Mouse (Mus musculus): Measurements from ENCODE around the gene Spata16. TPM values are rescaled to one million over a fixed set of nuclear protein-coding genes. Genes with fewer than 3 reads are reported as not detected.

The Spata16 gene
- total RNA-seq, 2 experiments from 2014 or later: not detected

GRCm38 (mm10) chr3:26826958-26827839, 189.8 kb downstream of the Spata16 start:
- intact Hi-C loops (cut with DNase I): no loop called here
- no peak for DNase-seq

DNA sequence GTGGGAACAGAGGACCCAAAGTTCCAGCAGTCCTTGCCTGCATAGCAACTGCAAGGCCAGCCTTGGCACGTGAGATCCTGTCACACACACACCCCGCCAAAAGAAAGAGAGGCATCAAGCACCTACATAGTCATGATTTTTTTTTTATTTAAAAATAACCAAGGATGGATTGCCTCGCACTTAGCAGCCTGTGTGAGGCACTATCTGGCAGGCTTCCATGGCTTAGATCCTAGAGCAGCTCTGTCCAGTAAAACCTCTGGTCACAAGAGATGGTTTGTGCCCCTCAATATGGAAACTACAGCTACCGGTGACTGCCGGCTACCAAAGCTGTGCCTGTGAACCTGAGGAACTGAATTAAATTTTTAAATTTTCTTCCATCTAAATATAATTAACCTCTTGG, 195.5 kb downstream of the Spata16 start:
- intact Hi-C loops (cut with DNase I): no loop called here
- DNase-seq: peak; percentile 3

DNA sequence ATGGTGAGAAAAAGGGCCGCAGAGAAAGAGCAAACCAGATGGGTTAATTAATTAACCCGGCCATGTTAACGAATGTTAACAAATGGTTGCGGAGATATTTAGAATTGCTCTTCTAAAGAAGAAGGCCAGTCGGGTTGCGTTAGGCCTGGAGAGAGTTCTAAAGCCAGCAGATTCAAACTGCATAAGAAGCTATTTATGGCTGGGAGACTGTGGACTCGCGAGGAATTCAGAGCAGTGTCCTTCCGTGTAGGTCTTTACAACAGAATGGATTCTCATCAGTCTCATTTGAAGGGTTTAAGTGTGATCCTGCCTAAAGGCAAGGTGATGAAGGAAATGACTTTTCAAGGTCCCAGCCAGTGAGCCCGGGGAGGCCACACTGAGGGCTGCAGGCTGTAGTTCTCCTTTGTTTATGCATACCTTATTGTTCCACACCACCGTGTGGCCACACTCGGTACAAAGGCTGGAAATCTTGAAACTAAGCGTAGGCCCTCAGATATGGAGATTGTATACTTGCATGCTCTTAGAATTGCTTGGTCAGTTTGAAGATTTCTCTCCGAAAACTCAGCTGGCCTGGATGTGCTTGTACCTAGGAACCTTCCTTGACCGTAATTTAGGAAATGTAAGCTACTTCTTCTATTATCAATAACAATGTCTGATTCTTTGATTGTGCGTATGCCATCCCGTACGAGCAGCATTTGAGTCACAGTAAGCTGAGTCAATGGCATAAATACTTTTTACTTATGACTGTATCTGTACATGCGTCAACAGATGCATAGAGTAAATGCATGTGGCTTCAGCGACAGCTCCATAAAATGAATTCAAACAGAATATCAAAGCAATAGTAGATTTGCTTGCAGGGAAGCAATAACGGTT, 197.0 kb downstream of the Spata16 start:
- intact Hi-C loops (cut with DNase I): no loop called here
- DNase-seq: peak; percentile 1 to 2

DNA sequence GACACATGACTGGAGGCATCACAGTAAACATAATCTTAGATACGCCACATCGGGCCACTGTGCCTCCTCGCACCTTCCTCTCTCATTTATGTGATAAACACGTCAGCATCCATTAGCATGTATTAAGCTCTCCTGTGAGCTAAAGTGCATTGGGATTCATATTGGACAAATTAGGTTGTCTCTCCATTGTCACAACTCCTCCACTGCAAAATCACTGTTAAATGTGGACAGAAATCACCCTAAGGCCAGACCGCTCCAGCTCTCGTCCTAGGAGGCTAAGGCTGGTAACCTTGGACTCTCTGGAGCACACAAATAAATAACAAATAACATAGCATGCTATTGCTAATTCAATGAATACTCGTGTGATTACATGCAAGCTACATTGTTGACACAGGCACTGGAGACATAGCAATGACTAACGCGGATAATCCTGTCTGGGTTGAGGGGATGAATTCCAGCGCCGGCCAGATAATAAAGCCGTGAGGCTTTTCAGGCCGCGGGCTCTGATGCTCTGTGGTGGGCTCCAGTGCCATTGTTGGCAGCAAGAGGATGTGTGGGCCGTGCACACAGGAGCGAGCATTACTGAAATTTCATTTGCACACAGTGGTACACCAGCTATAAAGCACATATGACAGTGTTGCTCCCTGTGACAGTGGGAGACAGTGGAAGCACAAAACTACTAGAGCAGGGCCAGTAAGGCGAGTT, 197.8 kb downstream of the Spata16 start:
- intact Hi-C loops (cut with DNase I): no loop called here
- no peak for DNase-seq

DNA sequence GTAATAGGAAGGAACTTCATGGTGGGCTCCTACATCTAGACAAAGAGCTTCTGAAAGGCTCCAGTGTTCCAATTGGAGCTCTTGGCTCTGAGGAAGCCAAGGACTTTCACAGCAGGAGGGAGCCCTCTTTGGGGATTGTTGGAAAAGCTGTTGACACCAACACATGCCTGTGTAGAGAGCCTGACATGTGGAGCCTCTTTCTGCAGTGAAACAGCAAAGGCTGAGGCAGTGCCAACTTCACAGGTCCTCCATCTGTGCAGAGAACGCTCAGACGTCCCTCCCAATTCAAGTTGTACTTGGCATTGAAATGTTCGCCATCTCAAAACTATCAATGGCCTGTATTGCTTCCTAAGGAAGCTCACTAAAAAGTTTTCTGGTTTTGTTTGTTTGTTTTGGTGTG, 207.6 kb downstream of the Spata16 start:
- no peak for DNase-seq
- intact Hi-C loops (cut with DNase I): no loop called here

GRCm38 (mm10) chr3:26847935-26848334, 210.5 kb downstream of the Spata16 start:
- intact Hi-C loops (cut with DNase I): no loop called here
- no peak for DNase-seq

DNA sequence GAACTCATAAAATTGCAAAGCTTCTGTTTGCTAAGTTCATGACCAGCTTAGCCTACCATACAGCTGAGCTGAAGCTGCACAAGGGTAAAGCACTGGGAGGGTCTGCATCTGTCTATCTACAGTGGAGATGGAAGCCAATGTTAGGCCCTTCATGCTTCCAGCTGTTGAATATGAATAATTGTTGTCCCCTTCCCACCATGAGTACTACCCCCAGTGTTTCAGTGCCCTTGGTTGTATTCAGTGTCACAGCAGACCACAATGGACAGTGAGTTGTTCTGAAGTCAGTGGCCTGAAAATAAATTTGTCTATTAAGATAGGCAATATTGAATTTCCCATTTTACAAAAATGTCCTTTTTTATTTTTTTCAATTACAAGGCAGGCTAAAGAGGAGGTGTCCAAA, 212.8 kb downstream of the Spata16 start:
- intact Hi-C loops (cut with DNase I): no loop called here
- DNase-seq: no peak

DNA sequence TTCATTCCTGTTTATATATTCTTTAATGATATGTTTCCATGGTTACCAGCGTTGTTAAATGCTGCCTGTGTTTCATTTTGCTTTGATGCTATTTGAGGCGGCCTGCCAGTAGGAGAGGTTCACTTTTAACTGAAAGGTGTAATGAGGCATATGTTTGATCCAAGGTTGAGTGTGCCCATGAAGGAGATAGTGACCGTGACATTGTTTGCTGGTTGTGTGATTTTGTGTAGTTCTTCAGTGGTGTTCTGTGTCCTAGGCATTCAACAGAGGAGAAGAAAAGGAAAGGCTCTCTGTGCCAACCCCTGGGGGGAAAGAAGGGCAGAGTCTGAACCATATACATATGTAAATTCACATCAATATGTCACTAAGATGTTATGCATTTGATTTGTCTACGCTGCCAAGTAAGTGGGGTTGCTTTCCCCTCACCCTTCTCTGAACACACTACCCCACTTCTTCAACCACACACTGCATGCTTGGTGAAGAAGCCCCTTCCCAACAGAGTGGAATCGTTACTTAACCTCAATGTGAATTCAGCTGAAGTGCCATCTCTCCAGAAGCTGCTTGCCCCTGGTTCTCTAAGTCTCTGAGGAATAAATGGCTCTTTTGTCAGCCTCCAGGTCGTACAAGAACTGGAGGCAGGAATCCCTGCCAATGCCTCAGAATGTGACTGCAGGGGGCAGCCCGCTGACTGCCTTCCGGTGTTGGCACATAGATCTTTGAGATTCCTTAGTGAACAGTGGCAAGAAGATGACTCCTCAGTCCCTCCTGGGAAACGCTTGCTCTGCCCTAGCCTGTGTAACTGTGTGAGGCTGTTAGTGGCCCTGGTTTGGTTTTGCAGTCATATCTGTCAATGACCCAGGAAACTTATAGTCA, 213.5 kb downstream of the Spata16 start:
- intact Hi-C loops (cut with DNase I): no loop called here
- DNase-seq: no peak

DNA sequence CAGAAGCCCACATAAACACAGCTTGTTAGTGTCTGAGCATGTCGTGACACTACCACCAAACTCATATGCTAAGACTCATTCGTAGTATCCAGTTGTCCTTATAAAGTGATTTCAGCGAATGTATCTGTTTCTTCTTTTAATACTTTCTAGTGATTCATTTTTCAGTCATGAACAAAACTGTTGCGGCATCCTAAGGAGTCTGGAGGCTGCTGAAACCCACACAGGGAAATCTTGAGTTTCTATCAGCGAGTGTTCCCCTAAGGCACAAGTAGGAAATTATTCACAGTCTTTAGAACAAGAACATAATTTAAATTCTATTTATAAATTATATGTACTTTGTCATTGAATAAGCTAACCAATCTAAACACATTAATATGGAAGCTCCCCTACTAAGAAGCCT, 216.1 kb downstream of the Spata16 start:
- no peak for DNase-seq
- intact Hi-C loops (cut with DNase I): no loop called here

GRCm38 (mm10) chr3:26874706-26875105, 237.3 kb downstream of the Spata16 start:
- intact Hi-C loops (cut with DNase I): no loop called here
- DNase-seq: no peak

GRCm38 (mm10) chr3:26877291-26877690, 239.9 kb downstream of the Spata16 start:
- intact Hi-C loops (cut with DNase I): no loop called here
- no peak for DNase-seq

GRCm38 (mm10) chr3:26916607-26917006, 279.2 kb downstream of the Spata16 start:
- no peak for DNase-seq
- intact Hi-C loops (cut with DNase I): no loop called here

GRCm38 (mm10) chr3:26920986-26921385, 283.6 kb downstream of the Spata16 start:
- DNase-seq: no peak
- intact Hi-C loops (cut with DNase I): no loop called here

DNA sequence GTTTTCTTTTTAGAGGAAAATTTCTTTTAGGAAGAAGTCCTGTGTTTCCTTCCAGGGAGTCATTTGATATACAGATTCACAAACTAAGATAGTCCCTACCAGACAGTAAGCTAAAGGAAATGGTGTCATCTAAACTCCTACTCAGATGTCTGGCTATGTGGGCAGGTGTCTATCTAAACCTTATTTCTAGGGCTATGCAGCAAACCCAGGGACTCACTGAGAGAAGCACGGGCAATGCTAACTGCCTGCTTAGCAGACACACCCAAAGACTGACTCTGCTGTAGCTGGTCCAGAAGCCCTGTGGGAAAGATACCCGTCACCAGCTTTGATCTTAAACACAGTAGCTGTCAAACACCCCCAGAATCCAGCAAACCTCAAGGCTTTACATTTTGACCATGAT, 284.2 kb downstream of the Spata16 start:
- no peak for DNase-seq
- intact Hi-C loops (cut with DNase I): no loop called here

DNA sequence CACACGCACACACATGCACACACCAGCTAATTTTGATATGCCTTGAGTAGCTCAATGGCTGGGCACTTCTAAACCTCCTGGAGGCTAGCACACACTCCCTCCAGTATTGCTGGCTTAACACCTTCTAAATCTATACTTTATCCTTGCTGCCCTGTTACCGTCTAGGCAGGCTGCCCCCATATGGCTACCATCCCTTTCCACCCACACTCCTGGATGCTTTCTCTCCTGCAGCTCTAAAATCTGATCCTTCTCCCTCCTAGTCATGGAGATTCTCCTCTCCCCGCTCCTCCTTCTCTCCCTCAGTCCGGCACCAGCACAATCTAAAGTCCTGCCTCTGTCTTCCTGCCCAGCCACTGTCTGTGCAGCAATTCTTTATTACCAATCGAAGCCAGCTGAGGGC, 286.0 kb downstream of the Spata16 start:
- DNase-seq: no peak
- intact Hi-C loops (cut with DNase I): no loop called here

DNA sequence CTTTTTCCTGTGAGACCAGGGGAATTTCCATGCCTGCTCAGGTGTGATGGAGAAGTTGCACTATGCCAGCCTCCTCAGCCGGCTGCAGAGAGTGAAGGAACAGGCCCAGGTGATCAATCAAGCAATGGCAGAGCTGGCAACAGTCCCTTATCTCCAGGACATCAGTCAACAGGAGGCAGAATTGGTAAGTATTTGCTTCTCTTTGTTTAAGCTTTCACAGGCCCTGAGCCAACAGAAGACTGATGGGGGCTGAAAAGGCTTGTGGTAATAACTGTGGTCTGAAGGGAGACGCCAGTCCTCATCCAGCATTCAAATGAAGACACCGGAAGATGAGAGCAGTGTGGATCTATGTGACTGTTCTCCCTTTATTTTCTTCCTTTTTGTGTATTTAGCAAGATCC, 286.8 kb downstream of the Spata16 start:
- no peak for DNase-seq
- intact Hi-C loops (cut with DNase I): no loop called here

DNA sequence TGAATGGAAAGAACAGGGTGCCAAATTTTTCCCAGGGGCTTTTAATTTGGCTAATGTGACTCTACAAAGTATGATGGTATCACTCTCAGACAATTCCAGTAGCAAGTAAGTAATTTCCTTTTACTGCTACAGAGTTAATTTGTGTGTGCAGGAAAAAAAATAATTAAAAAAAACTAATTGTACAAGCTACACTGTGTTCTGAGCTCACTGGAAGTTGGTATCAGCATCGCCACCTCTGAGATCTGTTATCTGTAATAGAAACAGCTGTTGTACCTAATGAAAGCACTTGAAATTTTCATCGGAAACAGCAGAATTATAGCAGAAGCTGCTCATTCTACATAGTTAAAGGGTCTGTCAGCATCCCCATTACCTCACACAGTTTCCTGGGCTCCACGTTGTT, 295.7 kb downstream of the Spata16 start:
- no peak for DNase-seq
- intact Hi-C loops (cut with DNase I): no loop called here

GRCm38 (mm10) chr3:26936897-26937590, 299.6 kb downstream of the Spata16 start:
- intact Hi-C loops (cut with DNase I): no loop called here
- DNase-seq: no peak

- DNase-seq: no peak
- intact Hi-C loops (cut with DNase I): no loop called here
These were observed 329.4 kb downstream of the Spata16 start for GRCm38 (mm10) chr3:26966776-26967175.

Measured in heart, postnatal 10 days (tissue).